Mouse (Mus musculus) testis, adult 2 months (tissue): ENCODE data around the gene Slc10a7.

Experiments used
- CTCF ChIP-seq: fragments of 200-500 bp; IDR thresholded peaks from 2 replicates; pipeline ENCODE4 v1.5.1; 2012; ENCODE audit warnings: low read depth, mild to moderate bottlenecking, inconsistent platforms, low read length, moderate library complexity; ENCODE audit not compliant: control insufficient read depth, insufficient read depth, insufficient replicate concordance
- POLR2A ChIP-seq: fragments of 200-500 bp; IDR thresholded peaks from 2 replicates; pipeline ENCODE4 v1.6.1; 2012; ENCODE audit warnings: low read depth, mild to moderate bottlenecking, inconsistent platforms, low read length, moderate library complexity; ENCODE audit not compliant: control insufficient read depth

GRCm38 (mm10) chr8:78751151-78751550 lies 242.0 kb downstream of the Slc10a7 start:
- TF ChIP-seq POLR2A (no peak), CTCF (no peak)
